Mouse (Mus musculus): ENCODE measurements around the gene Msi2. TPM values are rescaled to one million over a fixed set of nuclear protein-coding genes. Genes with fewer than 3 reads are reported as not detected.

Msi2 gene
- polyA plus RNA-seq, 1 experiment, result 14.4 TPM

- Histone ChIP-seq H3K4me1 (peaks cover 62% of the 10 kb centered on the region), H3K36me3 (replicated peaks; ENCODE audit: low read length) (peaks cover 7% of the 10 kb centered on the region), H3K27me3 (replicated peaks) (no peaks in the 10 kb centered on the region), H3K4me3 (replicated peaks) (no peak overlapping the region), H3K9me3 (no peaks in the 10 kb centered on the region)
- TF ChIP-seq GATA1 (IDR thresholded peaks at IDR 0.05; ENCODE audit: borderline replicate concordance, low read length) (no peak), FLI1 (IDR thresholded peaks at IDR 0.05; ENCODE audit: low read length) (no peak)
These were observed 175.5 kb downstream of the Msi2 start for GRCm38 (mm10) chr11:88542817-88543216.

GRCm38 (mm10) chr11:88541666-88542639 lies 176.4 kb downstream of the Msi2 start:
- H3K36me3 ChIP-seq (replicated peaks; ENCODE audit: low read length), result peaks cover 7% of the 10 kb centered on the region

DNA sequence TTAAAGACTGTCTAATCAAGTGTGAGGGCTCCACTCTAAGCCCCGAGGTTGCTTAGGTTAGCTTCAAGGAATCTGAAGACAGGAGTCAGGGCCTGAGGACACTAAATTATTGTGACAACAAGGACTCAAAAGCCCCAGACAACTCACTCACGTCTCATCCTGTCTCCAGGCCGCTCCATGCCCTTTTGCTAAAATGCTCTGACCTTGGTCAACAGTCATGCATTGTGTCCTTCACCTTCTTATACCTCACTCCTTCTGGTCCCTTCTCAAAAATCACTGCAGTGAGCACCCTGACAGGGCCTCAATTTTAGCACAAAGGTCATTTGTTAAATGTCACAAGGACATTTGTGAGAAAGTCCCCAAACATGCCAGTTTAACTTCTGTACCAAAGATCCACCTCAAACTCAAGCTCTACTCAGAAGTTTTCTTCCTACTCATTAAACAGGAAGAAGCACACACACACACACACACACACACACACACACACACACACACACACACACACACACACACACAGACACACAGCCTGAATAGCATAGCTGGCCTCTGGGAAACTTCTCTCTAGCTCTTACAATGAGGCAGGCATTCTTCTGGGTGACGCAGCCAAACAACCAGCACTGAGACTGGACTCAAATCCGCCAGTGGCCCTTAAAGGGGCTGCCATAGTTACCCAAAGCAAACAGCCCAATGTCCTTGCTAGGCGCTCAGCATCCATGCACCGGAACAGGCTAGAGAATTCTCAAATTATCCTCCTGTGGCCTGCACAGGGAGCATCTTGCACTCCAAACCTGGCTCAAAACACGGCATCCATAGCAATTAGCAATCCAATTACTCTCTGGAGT lies 178.5 kb downstream of the Msi2 start:
- H3K27me3 ChIP-seq (replicated peaks), result no peaks in the 10 kb centered on the region
- TF ChIP-seq GATA1 (IDR thresholded peaks at IDR 0.05; ENCODE audit: borderline replicate concordance, low read length) (no peak), FLI1 (IDR thresholded peaks at IDR 0.05; ENCODE audit: low read length) (no peak)
- H3K9me3 ChIP-seq, result no peaks in the 10 kb centered on the region
- H3K36me3 ChIP-seq (replicated peaks; ENCODE audit: low read length), result peaks cover 7% of the 10 kb centered on the region
- no peak overlapping the region for H3K4me3 ChIP-seq (replicated peaks)
- H3K4me1 ChIP-seq, result peaks cover 66% of the 10 kb centered on the region

More at GRCm38 (mm10) chr11:88541666-88542639, 176.4 kb downstream of the Msi2 start:
- TF ChIP-seq FLI1 (IDR thresholded peaks at IDR 0.05; ENCODE audit: low read length) (no peak), GATA1 (IDR thresholded peaks at IDR 0.05; ENCODE audit: borderline replicate concordance, low read length) (no peak)
- Histone ChIP-seq H3K4me3 (replicated peaks) (no peak overlapping the region), H3K27me3 (replicated peaks) (no peaks in the 10 kb centered on the region), H3K4me1 (peaks cover 60% of the 10 kb centered on the region), H3K9me3 (no peaks in the 10 kb centered on the region)

- H3K4me3 ChIP-seq (replicated peaks), result no peak overlapping the region
- peaks cover 2% of the 10 kb centered on the region for H3K36me3 ChIP-seq (replicated peaks; ENCODE audit: low read length)
- no peaks in the 10 kb centered on the region for H3K27me3 ChIP-seq (replicated peaks)
- no peaks in the 10 kb centered on the region for H3K9me3 ChIP-seq
- TF ChIP-seq FLI1 (IDR thresholded peaks at IDR 0.05; ENCODE audit: low read length) (no peak), GATA1 (IDR thresholded peaks at IDR 0.05; ENCODE audit: borderline replicate concordance, low read length) (no peak)
- peaks cover 60% of the 10 kb centered on the region for H3K4me1 ChIP-seq
These were observed 179.5 kb downstream of the Msi2 start for GRCm38 (mm10) chr11:88538710-88539340.

DNA sequence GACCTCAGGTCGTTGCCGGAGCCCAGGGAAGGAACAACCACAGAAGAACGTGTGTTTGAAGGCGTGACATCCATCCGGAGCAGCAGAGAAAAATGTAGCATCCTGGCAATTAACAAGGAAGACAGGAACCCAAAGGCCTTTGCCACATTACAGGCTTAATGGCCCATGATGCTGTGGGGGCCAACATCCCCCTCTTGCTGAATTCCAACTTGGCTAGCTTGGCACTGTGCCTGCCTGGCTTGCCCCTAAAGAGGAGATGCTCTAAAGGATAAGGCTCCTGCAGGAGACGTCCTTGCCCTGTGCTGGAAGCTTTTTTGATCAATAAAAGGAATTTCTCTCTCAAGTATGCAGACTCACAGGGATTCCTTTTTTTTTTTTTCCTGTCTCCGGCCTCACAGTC lies 181.0 kb downstream of the Msi2 start:
- Histone ChIP-seq H3K4me3 (replicated peaks) (no peak overlapping the region), H3K4me1 (peaks cover 53% of the 10 kb centered on the region), H3K27me3 (replicated peaks) (no peaks in the 10 kb centered on the region), H3K9me3 (no peaks in the 10 kb centered on the region), H3K36me3 (replicated peaks; ENCODE audit: low read length) (no peaks in the 10 kb centered on the region)
- no peak for TF ChIP-seq FLI1 (IDR thresholded peaks at IDR 0.05; ENCODE audit: low read length)

DNA sequence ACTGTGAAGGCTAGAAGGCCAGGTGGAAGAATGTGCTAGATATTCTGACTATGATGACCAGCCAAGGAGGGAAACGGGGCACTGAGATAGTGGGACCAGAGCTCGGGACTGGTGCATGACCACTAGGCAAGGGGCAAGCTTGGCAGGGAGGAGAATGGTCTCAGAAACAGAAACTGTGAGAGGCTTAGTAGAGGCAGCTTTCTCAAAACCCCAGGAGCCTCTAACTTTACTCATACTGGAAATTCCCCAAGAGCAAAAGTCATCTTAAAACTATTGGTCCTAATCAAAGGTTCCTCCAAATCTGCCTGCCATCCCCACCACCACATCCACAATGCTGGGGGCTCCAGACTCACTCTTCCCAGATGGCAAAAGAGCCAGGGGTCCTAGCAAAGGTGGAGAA lies 181.5 kb downstream of the Msi2 start:
- Histone ChIP-seq H3K9me3 (no peaks in the 10 kb centered on the region), H3K36me3 (replicated peaks; ENCODE audit: low read length) (no peaks in the 10 kb centered on the region), H3K4me3 (replicated peaks) (no peak overlapping the region), H3K27me3 (replicated peaks) (no peaks in the 10 kb centered on the region), H3K4me1 (peaks cover 49% of the 10 kb centered on the region)
- no peak for TF ChIP-seq GATA1 (IDR thresholded peaks at IDR 0.05; ENCODE audit: borderline replicate concordance, low read length)
- no peak for TF ChIP-seq FLI1 (IDR thresholded peaks at IDR 0.05; ENCODE audit: low read length)

DNA sequence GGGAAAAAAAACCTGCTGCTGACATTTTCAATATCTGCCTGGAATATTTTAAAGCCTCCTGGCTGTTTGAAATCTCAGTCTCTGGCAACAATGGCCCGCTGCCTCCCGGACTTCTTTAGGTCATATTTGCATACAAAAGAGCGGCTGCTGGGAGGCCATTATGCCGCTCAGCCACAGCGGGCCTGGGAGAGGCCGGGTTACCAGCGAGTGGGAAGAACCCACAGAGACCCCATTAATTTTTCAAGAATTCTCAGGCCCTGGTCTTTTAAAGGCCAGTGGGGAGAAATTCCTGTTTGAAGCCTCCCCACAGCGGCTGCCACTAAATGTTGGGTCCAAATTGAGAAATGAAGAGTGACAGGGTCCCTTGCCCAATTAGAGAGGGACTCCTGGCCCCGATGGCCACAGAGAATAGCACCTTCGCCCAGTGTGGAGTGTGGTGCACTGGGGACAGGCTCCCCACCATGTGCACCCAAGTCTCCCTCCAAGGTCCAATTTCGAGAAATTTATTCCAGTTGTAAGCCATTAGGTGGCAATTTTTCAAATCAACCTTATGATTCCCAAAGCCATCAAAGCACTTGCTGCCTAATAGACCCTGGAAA lies 183.9 kb downstream of the Msi2 start:
- Histone ChIP-seq H3K9me3 (no peaks in the 10 kb centered on the region), H3K4me3 (replicated peaks) (no peak overlapping the region), H3K36me3 (replicated peaks; ENCODE audit: low read length) (peaks cover 12% of the 10 kb centered on the region), H3K27me3 (replicated peaks) (no peaks in the 10 kb centered on the region), H3K4me1 (peaks cover 35% of the 10 kb centered on the region)
- TF ChIP-seq GATA1 (IDR thresholded peaks at IDR 0.05; ENCODE audit: borderline replicate concordance, low read length) (no peak), FLI1 (IDR thresholded peaks at IDR 0.05; ENCODE audit: low read length) (no peak)

DNA sequence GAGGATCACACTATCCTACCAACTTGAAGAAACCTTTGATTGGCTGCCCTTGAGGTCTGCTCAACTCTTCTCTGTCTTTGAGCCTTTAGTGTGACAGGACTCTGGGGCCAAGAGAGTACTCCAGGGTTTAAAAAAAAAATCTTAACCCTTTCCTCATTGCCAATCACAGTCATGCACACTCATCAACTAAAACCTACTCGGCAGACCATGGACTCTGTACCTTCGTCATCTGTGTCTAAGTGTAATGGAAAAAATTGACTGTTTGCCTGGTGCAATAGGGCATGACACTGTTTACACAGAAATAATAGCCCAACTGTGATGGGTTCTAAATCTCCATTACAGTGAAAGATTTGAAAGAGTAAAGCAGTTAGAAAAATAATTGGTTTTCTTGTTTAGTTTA lies 186.3 kb downstream of the Msi2 start:
- peaks cover 22% of the 10 kb centered on the region for H3K4me1 ChIP-seq

DNA sequence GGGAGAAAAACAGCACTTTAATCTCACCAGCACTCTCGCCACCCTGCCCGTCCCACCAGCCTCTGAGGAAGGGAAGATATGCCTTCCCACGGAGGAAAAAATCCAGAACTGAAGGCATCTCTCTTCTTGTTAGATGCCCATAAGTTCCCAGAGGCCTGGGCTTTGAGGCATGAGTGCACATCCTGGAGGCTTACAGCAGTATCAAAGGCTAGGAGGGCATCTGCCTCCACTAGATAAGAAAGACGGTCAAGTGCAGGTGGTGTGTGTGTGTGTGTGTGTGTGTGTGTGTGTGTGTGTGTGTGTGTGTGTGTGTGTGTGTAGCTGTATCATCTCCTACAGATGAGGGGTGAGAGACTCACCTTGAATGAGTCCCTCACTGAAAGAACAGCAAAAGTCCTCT lies 188.3 kb downstream of the Msi2 start:
- no peak overlapping the region for H3K4me3 ChIP-seq (replicated peaks)
- no peaks in the 10 kb centered on the region for H3K9me3 ChIP-seq
- peaks cover 12% of the 10 kb centered on the region for H3K36me3 ChIP-seq (replicated peaks; ENCODE audit: low read length)
- no peak for TF ChIP-seq GATA1 (IDR thresholded peaks at IDR 0.05; ENCODE audit: borderline replicate concordance, low read length)
- no peak for TF ChIP-seq FLI1 (IDR thresholded peaks at IDR 0.05; ENCODE audit: low read length)
- H3K27me3 ChIP-seq (replicated peaks), result no peaks in the 10 kb centered on the region
- peaks cover 20% of the 10 kb centered on the region for H3K4me1 ChIP-seq

More for the DNA sequence above, 186.3 kb downstream of the Msi2 start:
- H3K9me3 ChIP-seq, result no peaks in the 10 kb centered on the region
- no peak overlapping the region for H3K4me3 ChIP-seq (replicated peaks)
- no peaks in the 10 kb centered on the region for H3K27me3 ChIP-seq (replicated peaks)
- TF ChIP-seq FLI1 (IDR thresholded peaks at IDR 0.05; ENCODE audit: low read length) (no peak), GATA1 (IDR thresholded peaks at IDR 0.05; ENCODE audit: borderline replicate concordance, low read length) (no peak)
- H3K36me3 ChIP-seq (replicated peaks; ENCODE audit: low read length), result peaks cover 12% of the 10 kb centered on the region
